Mouse (Mus musculus) left cerebral cortex, postnatal 10 days (tissue): ENCODE measurements around the gene Mttp. TPM values are rescaled to one million over a fixed set of nuclear protein-coding genes. Genes with fewer than 3 reads are reported as not detected.

ENCODE experiments used
- DNase-seq, 2 experiments: peaks; one replicate each; pipeline ENCODE4 v3.0.0; 2021 to 2022; ENCODE audit warnings: low spot score in 2 of 2, mixed read lengths in 1 of 2; ENCODE audit errors: extremely low spot score in 1 of 2
- intact Hi-C: fragments of 180-260 bp; cut with DNase I; formaldehyde crosslinking; loops from one replicate; pipeline ENCODE4 v1.15.1; 2025
- total RNA-seq, 2 experiments: library from RNA; stranded (reverse); gene quantifications; 2 replicates each; pipeline ENCODE4 v1.2.3; 2021

The Mttp gene
- total RNA-seq, 2 experiments from 2014 or later: 4.4 to 4.9 TPM

DNA sequence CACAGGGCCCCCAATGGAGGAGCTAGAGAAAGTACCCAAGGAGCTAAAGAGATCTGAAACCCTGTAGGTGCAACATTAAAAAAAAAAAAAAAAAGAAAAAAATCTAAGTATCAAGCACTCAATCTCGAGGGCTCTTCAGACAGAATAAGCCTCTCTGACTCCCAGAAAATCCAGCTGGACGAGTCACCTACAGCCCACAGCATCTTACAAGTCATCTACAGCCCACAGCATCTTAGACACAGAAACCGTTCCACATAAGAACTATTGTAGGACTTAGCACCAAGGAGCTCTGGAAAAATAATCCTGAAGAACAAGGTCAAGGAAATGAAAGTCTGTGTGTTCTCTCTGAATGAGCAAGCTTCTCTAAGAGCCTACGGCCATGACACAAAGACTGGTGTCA is 42.8 kb downstream of the Mttp start:
- intact Hi-C loops: no loop called here
- DNase-seq: no peak

DNA sequence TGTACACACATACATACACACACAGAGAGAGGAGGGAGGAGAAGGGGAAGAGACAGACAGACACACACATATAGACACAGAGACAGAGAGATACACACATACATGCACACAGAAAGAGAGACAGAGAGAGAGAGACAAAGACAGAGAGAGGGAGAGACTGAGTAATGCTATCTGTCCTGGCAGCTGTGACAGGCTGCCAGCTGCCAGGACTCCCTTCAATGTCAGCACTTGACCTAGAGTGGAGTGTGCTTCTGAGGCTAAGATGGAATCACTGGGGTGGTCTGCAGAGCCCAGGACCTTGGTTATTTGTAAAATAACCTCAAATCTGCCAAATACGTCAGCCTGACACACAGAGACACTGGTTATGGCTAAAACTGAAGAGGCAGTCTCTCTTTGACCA is 47.0 kb downstream of the Mttp start:
- no peak for DNase-seq
- intact Hi-C loops: no loop called here

DNA sequence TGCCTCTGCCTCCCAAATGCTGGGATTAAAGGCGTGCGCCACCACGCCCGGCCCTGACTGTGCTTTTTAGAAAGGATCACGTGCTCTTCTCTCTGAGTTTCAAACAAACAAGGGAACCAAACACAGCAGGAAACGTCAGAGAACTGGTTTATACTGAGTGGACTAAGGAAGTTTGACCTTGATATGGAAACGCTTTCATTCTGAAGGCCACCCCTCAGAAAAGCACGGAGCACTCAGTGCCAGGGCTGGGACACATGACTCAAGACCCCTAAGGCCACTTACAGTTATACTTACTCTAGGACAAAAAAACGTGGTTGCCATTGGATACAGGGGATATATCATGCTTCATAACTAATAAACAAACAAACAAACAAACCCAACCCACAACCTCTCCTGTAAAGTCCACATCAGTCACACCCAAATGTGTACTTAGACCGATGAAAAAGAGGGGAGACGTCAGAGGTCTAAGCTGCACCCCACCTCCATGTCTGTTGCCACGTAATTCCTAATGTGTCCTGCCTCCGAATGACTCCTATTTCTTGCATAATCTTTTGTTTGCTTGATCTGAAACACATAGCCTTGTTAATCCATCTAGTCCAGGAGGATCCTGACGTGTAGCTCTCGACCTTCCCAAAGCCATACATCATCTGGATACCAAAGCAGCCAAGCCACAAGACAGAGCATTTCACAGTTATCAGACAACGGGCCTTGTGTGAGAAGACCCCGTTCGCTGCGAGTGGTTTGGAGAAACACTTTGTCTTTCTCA is 48.3 kb downstream of the Mttp start:
- intact Hi-C loops: no loop called here
- DNase-seq: no peak

DNA sequence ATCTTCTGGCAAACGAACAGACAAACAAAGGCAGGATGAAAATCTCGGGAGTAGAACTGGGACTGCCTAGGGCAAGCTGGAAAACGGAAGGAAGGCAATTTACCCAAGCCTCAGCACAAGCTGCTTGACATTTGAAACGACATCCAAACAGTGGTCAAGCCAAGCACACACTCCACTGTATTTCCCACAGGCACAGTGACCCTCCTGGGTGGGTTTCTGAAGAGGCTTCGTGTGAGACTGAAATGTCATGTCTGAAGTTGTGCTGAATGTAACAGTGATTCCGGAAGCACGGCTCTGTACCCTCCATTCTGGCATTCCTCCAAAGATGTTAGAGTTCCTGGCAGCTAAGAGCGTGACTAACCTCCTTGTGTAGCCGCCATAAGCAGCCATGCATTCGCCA is 49.0 kb downstream of the Mttp start:
- DNase-seq: no peak
- intact Hi-C loops: no loop called here

DNA sequence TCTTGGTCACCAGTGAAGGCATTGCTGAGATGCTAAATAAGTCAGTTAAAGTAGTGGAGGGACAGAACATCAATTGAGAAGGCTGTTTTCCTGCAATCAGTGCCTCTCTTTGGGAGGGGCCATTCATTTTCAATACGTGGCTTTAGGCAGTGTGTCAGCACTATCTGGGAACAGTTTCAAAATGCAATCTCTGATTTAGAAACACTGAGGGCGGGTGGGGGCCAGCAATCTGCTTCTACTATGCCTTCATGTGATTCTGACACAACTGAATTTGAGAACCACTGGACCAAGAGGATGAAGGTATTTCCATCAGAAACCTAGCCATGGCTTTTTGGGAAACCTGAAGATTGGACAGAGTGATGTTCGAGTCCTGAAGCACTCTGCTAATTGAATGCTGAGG is 49.5 kb downstream of the Mttp start:
- intact Hi-C loops: no loop called here
- DNase-seq: peak in 1 of 2 experiments; percentile 53

DNA sequence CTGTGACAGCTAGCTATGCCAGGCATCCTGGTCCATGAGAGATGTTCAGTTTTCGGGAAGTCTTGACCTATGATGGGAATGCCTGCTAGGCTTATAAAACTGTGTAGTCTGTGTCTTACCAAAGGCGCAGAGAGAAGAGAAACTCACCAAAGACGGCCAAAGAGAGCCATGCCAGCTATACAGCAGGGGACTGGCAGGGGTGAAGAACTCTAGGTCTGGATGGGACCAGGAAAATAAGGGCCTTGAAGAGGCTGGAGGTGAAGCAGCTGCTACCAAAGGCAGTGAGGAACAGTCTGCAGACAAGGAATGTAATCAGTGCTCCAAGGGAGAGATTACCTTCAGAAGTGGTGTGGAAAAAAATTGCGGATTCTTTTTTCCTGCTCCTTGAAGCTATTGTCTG is 60.9 kb downstream of the Mttp start:
- intact Hi-C loops: no loop called here
- DNase-seq: no peak

DNA sequence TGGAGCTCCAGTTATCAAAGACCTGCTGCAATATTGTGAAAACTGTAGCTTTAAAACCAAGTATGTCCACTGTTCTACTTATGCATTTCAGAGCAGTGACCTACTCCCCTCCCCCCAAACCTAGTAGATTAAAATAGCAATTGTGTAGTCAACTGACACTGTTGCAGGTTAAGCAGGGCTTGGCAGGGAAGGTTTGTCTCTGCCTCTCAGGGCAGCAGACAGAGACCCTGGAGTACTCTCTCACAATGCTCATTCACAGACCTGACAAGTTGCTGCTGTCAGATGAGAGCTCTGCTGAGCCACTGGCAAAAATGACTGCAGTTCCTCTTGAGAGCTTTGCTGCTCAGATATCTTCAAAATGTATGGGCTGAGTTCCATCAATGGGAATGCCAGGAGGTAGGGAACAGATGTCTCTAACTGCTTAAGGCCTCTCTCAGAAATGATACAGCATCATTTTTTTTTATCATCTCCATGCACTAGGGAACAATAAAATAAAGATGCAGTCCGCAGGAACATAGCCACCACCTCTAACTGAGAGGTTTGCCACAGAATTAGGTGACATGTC is 61.6 kb downstream of the Mttp start:
- intact Hi-C loops: no loop called here
- peak in 1 of 2 experiments; percentile 50 for DNase-seq

DNA sequence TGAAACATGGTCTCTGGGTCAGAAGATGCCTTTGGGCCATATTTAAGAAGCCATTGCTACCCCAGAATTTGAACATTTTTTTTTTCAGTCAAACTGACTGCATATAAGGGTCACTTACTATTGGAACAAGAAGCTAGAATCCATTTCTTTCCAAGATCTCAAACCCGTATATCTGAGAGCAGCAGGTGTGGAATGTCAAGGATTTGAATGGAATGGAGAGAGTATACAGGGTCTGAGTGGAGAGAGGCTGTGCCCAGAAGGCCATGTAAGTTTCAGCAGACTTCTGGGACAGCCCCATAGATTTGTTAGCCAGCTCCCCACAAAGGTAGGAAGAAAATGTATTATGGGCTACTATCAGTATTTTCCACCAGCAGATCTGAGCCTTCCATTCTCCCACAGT is 66.1 kb downstream of the Mttp start:
- intact Hi-C loops: loop anchor here (5.0 kb wide), 1 partner anchor 64 kb away; the partner anchor contains the start of genes Mttp and Trmt10a
- DNase-seq: no peak

DNA sequence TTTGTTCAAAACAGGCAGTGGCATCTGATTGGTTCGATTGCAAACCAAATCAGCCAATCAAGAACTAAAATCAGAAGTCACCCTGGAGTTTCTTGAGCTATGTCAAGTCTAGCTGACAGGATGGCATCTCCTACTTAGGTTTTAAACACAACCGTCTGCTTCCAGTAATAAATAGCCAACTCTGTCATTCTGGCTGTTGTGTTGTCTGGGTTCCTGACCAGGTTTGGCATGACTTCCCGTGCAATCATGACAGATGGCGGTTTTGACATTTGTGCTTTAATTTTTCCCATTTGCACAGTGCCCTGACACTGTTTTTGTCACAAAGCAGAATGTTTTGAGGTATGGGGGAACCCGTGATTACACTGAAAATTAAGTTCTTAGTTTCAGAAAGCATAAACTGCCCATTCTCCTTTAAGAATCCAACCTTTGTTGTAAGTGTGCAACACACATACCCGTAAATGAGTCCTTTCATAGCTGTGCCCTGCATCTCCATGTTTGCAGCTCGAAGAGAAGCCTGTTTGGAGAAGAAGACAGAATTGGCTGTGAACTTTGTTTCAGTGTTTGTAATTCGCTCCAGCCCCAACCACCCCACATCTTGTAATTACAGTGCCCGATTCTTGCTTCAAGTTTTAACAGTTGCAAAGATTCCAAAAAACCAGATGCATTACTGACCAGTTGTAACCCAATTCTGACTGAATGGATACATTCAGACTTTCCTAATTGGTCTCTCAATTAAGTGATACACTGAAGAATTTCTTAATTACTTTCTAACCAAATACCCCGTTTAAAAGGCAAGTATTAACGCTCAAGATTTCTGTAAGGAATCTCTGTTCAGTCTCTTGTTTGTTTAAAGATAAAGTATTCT is 67.1 kb downstream of the Mttp start:
- DNase-seq: no peak
- intact Hi-C loops: loop anchor here (5.0 kb wide), 1 partner anchor 65 kb away; the partner anchor contains the start of genes Mttp and Trmt10a

DNA sequence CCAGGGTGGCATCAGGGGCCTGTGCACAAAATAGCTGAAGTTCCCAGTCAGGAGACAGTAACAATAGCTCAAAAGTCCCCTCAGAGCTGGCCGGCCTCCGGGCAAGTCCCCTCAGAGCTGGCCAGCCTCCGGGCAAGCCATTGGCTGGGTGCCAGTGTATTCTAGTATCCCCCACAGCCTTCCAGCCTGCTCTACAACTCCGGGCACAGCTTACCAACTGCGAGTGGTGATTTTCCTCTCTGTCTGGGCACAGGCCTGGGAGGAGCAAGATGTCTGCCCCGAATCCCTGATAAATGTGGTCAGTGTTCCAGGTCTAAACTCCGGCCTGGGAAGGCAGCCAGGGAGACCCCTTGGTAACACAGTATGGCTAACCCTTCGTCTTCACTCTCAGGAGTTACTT is 69.6 kb downstream of the Mttp start:
- intact Hi-C loops: loop anchor here (5.0 kb wide), 1 partner anchor 67 kb away; the partner anchor contains the start of genes Mttp and Trmt10a
- DNase-seq: peak; percentile 52 to 64

DNA sequence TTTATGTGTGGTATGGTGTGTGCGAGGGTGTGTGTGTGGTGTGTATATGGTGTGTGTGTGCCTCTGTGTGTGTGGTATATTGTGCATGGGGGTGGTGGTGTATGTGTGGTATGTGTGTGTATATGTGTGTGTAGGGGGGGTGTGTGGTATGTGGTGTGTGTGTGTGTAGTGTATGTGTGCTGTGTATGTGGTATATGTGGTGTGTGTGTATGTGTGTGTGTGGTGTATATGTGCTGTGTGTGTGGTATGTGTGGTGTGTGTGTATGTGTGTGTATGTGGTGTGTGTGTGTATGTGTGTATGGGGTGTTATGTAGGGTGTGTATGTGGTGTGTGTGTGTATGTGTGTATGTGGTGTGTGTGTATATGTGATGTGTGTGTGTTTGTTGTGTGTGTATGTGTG is 70.6 kb downstream of the Mttp start:
- no peak for DNase-seq
- intact Hi-C loops: no loop called here

DNA sequence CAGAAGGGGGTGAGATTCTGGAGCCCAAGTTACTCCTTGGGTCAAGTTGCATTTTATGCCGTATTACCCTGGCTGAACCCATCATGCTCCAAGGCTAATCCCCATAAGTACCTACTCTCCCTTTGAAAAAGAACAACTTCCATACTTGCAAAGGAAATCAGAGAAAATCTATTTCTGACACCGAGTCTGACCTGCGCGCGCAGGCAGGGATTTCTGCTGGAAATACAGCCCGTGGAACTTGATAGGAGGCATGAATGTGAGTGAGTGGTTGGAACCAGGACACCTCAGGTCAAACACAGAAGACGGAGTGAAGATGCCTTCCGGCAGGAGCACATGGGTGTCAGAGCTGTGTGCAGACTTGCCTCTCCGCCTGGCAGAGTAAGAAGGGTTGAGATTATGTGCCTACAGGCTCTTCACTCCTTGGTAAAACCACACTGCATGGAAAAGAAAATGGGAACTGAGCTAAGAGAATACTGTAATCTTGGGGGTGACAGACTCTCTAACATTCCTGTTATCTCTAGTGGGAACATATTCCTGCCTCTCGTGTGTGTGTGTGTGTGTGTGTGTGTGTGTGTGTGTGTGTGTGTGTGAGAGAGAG is 73.2 kb downstream of the Mttp start:
- no peak for DNase-seq
- intact Hi-C loops: no loop called here

DNA sequence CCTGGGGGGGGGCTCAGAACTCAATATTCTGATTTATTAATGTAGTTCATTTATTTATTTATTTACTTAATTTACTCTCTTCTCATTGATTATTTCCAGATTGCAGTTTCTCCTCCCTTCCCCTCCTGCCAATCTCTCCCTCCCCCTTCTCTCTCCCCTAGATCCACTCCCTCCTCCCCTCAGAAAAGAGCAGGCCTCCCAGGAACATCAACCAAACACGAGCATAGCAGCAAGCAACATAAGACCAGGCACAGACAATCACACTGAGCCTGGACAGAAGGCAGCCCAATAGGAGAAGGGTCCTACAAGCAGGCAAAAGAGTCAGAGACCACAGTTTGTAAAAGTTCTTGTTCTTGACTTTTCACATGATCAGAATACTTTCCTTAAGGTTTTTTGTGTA is 73.8 kb downstream of the Mttp start:
- intact Hi-C loops: no loop called here

DNA sequence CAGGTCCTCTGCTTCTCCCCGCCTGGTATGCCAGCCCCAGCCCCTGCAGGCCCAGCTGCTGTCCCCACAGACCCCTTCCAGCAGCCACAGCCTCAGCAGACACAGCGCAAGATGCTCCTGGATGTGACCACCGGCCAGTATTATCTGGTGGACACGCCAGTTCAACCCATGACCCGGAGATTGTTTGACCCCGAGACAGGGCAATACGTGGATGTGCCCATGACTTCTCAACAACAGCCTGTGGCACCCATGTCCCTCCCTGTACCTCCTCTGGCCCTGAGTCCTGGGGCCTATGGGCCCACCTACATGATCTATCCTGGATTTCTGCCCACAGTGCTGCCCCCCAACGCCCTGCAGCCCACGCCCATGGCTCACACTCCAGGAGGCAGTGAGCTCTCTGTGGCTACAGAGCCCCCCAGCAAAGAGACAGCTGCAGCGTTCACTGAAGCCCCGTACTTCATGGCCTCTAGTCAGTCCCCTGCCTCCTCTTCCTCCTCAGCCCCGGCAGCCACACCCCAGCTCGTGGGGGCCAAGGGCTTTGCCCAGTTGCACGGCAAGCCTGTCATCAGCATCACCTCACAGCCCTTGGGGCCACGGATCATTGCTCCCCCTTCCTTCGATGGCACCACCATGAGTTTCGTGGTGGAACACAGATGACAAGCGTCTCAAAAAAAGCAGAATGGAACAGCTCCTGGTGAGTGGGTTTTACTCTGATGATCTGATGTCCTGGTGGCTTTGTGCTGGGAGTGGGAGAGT is 74.8 kb downstream of the Mttp start:
- no peak for DNase-seq

More for the DNA sequence above, 73.8 kb downstream of the Mttp start:
- no peak for DNase-seq

DNA sequence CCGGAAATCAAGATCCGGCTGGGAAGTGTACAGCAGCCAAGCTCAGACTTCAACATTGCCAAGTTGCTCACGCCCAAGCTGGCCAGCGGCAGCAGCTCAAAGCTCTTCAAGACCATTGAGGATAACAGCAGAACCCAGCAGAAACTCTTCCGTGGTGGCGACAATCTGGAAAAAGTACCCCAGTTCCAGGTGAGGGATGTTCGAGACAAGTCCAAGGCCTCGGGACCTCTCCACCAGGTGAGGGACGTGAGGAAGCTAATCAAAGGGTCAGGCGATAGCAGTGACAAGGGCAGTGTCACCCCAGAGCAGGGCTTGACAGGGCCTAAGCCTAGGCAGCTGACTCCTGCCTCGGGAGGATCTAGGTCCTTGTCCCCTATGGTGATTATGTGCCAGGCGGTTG is 76.7 kb downstream of the Mttp start:
- intact Hi-C loops: no loop called here
- no peak for DNase-seq

More for the DNA sequence above, 74.8 kb downstream of the Mttp start:
- intact Hi-C loops: no loop called here

DNA sequence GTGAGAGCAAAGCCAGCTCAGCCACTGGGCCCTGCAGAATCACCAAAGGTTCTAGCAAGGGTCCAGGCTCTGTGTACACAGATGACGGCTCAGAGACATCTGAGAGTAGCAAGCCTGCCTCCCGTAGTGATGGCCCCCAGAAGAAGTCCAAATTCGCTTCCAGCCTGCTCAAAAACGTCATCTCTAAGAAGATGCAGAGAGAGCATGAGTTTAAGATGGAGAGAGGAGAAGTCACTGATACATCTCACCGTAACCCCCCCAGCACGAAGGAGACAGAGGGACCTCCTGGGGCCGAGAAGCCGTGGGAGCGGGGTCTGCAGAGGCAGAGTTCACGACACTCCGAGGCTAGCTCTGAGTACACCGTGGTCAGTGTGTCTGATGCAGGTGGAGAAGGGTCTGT is 77.5 kb downstream of the Mttp start, which contains the start of gene Gm5105:
Gm5105 (minus strand) TSS at position 101 of the 400 bp plus-strand sequence.
- intact Hi-C loops: no loop called here
- no peak for DNase-seq

DNA sequence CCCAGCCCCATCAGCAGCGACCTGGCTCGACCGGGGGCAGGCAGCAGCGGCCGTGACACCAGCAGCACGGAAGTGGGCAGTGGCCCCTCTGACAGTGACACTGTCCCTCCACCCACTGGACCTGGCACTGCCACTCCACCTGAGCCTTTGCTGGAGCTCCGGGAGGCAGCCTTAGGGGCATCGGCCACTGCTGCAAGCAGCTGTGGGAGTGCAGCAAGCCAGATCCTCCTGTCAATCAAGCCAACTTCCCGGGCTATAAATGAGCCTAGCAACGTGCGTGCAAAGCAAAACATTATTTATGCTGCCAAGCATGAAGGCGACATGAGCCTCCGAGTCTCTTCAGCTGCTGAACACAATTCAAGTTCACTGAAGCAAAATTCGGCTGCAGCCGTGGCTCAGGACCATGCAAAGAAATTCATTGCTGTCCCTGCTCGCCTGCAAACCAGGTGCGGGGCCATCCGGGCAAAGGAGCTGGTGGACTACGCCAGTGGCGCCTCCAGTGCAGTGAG is 78.4 kb downstream of the Mttp start:
- intact Hi-C loops: no loop called here
- DNase-seq: peak in 1 of 2 experiments; percentile 39

DNA sequence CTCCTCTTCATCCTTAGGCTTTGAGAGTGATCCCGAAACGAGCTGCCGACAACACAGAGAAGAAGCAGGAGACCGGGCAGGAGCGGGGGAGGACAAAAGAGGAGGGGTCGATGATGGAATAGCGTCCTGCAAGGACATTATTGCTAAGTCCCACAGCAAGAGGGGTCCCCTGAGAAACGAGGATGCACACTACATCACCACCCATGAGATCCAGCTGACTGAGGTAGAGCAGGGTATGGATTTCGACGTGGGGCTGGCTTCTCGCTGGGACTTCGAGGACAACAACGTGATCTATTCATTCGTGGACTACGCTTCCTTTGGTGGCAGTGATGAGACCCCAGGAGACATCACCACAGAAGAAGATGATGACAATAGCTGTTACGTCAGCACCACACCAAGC is 78.8 kb downstream of the Mttp start:
- intact Hi-C loops: no loop called here
- DNase-seq: no peak
